Mouse (Mus musculus): Measurements from ENCODE around the gene Ndufa4l2.

DNA sequence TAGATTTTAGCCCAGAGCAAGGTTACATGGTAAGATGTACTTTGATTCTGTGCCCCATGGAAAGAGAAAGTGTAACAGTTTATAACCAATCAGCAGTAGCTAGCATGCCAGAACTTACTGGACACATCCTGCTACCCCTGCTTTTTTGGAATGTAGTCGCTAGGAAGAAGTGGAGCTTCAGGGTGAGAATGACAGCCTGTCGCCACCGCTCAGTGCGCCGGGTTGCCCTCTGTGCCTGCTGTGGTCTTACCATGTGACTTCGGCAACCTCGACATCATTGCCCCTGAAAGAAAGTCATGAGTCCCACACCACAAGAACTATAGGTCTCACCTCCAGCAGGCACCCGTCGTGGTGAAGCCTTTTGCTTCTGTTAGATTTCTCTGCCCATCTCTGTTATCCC is 42.0 kb upstream of the Ndufa4l2 start:
- TF ChIP-seq CTCF (IDR thresholded peaks at IDR 0.05; ENCODE audit: low read depth, low read length) (no peak), POLR2A (IDR thresholded peaks at IDR 0.05; ENCODE audit: insufficient read depth, low read length) (no peak)
